26 mouse cellular contexts compared by ENCODE assay signal in the genomic region with DNA sequence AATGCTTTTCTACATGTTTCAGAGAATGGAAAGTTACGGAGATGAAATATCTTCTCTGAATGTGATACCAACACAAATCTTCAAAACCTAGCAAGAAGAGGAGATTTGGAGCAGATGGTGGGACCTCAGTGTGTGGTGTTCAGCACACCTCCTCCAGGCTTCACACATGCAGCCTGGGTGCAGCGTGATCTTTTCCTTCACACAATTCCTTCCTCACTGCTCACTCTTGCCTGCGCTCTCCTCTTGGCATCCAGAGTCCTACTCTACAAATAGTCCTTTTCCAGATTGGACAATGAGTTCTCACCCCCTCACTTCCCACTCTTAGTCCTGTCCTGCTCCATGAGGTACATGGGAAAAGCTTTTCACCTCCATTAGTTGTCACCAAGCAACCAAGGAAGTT. TPM values are rescaled to one million over a fixed set of nuclear protein-coding genes. Genes with fewer than 3 reads are reported as not detected.
DNase-seq lines count a peak whose midpoint lies in the region; ATAC-seq lines count a peak whose summit lies in the region.
"Had no signal": no experiment of that assay in that cellular context is flagged by ENCODE, and none has a peak within 500 bp of the region (broad histone marks: within the 10 kb centered on the region; RNA-seq: fewer than 3 reads in every experiment).

No protein-coding gene starts in this region.

- H3K9ac ChIP-seq in midbrain, embryonic 11.5 days (ENCODE audit: low read length), result no peak overlapping the region
- H3K9ac ChIP-seq: forebrain, embryonic 13.5 days; heart, embryonic 15.5 days; hindbrain, embryonic 14.5 days; limb, embryonic 15.5 days; liver, embryonic 15.5 days; lung, embryonic 15.5 days; neural tube, embryonic 15.5 days; stomach, embryonic 15.5 days had no signal

- H3K4me3 ChIP-seq in midbrain, embryonic 10.5 days, result no peak overlapping the region
- no peak overlapping the region for H3K4me3 ChIP-seq in midbrain, embryonic 11.5 days (ENCODE audit: low read depth, low read length)
- H3K4me3 ChIP-seq: forebrain, embryonic 13.5 days; heart, embryonic 15.5 days; limb, embryonic 15.5 days; liver, embryonic 15.5 days; lung, embryonic 15.5 days; neural tube, embryonic 15.5 days; stomach, embryonic 15.5 days had no signal

- H3K4me1 ChIP-seq in midbrain, embryonic 10.5 days, result peaks cover under 1% of the 10 kb centered on the region; the same call in 1 of the 2 replicates
- H3K4me1 ChIP-seq in midbrain, embryonic 11.5 days (ENCODE audit: control insufficient read depth, insufficient read depth, low read length), result no peaks in the 10 kb centered on the region
- H3K4me1 ChIP-seq: forebrain, embryonic 13.5 days; heart, embryonic 15.5 days; limb, embryonic 15.5 days; liver, embryonic 15.5 days; lung, embryonic 15.5 days; stomach, embryonic 15.5 days had no signal

- WGBS in midbrain, embryonic 10.5 days, result 94% methylated on average over 3 of the region's 3 CpGs
- 91% methylated on average over 3 of the region's 3 CpGs for WGBS in midbrain, embryonic 11.5 days

- H3K27me3 ChIP-seq in midbrain, embryonic 10.5 days (ENCODE audit: low read depth, poor library complexity, severe bottlenecking), result no peaks in the 10 kb centered on the region
- H3K27me3 ChIP-seq in midbrain, embryonic 11.5 days (ENCODE audit: control insufficient read depth, insufficient read depth, low read length), result no peaks in the 10 kb centered on the region
- H3K27me3 ChIP-seq: forebrain, embryonic 13.5 days; heart, embryonic 15.5 days; limb, embryonic 15.5 days; liver, embryonic 15.5 days; lung, embryonic 15.5 days; neural tube, embryonic 15.5 days; stomach, embryonic 15.5 days had no signal

- intact Hi-C loops in left cerebral cortex, postnatal 36 days (cut with DNase I), result no loop called here

- no peaks in the 10 kb centered on the region for H3K36me3 ChIP-seq in midbrain, embryonic 10.5 days
- H3K36me3 ChIP-seq in midbrain, embryonic 11.5 days (ENCODE audit: control insufficient read depth, insufficient read depth, low read length), result no peaks in the 10 kb centered on the region
- H3K36me3 ChIP-seq: heart, embryonic 15.5 days; limb, embryonic 15.5 days; liver, embryonic 15.5 days; lung, embryonic 15.5 days; neural tube, embryonic 15.5 days; stomach, embryonic 15.5 days had no signal

- no peak overlapping the region for H3K27ac ChIP-seq in midbrain, embryonic 10.5 days (replicated peaks)
- H3K27ac ChIP-seq in midbrain, embryonic 11.5 days (ENCODE audit: low read depth, low read length), result no peak overlapping the region
- H3K27ac ChIP-seq: forebrain, embryonic 13.5 days; heart, embryonic 15.5 days; hindbrain, embryonic 14.5 days; kidney, postnatal 0 days; limb, embryonic 15.5 days; liver, embryonic 15.5 days; lung, embryonic 15.5 days; neural tube, embryonic 15.5 days; stomach, embryonic 15.5 days had no signal

- peaks cover 5% of the 10 kb centered on the region for H3K9me3 ChIP-seq in midbrain, embryonic 10.5 days (replicated peaks)
- H3K9me3 ChIP-seq in midbrain, embryonic 11.5 days (ENCODE audit: control insufficient read depth, low read length), result no peaks in the 10 kb centered on the region
- H3K9me3 ChIP-seq: forebrain, embryonic 13.5 days; heart, embryonic 15.5 days; limb, embryonic 15.5 days; liver, embryonic 15.5 days; lung, embryonic 15.5 days; neural tube, embryonic 15.5 days; stomach, embryonic 15.5 days had no signal

- no peak overlapping the region for H3K4me2 ChIP-seq in midbrain, embryonic 11.5 days
- H3K4me2 ChIP-seq: forebrain, embryonic 13.5 days; heart, embryonic 15.5 days; hindbrain, embryonic 14.5 days; limb, embryonic 15.5 days; liver, embryonic 15.5 days; lung, embryonic 15.5 days; neural tube, embryonic 15.5 days; stomach, embryonic 15.5 days had no signal

- peak; percentile 100 for ATAC-seq in frontal cortex, adult (ENCODE audit: low TSS enrichment)
- no peak for ATAC-seq in midbrain, embryonic 11.5 days (ENCODE audit: low FRiP score)
- ATAC-seq: forebrain, embryonic 13.5 days; inflammation-experienced regulatory T-cells, adult 6 months had no signal

- no peak for DNase-seq in frontal cortex, postnatal 10 days (ENCODE audit: low spot score in 2 of 2)
- peak; percentile 53 to 55 for DNase-seq in right cerebral cortex, adult 2 months (ENCODE audit: low spot score in 2 of 2)
- no peak for DNase-seq in right cerebral cortex, postnatal 10 days (ENCODE audit: low spot score in 2 of 2)
- peak; percentile 58 to 71 for DNase-seq in left cerebral cortex, postnatal 36 days (ENCODE audit: low spot score in 2 of 2)
- no peak for DNase-seq in midbrain, embryonic 10.5 days (ENCODE audit: low spot score)
- DNase-seq in midbrain, embryonic 11.5 days (ENCODE audit: low spot score, missing footprints), result no peak
- no peak for DNase-seq in adrenal gland, adult 18-20 months (ENCODE audit: low spot score in 2 of 2)
- DNase-seq: adrenal gland, postnatal 25 days; cerebellum, adult 9-10 months; heart, postnatal 4 days; kidney, adult 2 months; layer of hippocampus, postnatal 36 days; lung, postnatal 4 days; thymus, adult 2 months had no signal

RNA-seq across cellular contexts. Expression of a gene that starts 43.2 kb away (rescaled TPM):
- total RNA-seq in left cerebral cortex, postnatal 36 days (2021), result 100 to 1,000 TPM; 301 to 336 TPM
- 0.92 and 1.1 TPM in 2 replicates for polyA plus RNA-seq in midbrain, embryonic 10.5 days (2016; fragmentation: Nextera tagmentation; extraction: Ambion mirVana)
- polyA plus RNA-seq in midbrain, embryonic 11.5 days (2014; fragmentation: Nextera tagmentation; extraction: Ambion mirVana), result 0.87 and 0.99 TPM in 2 replicates
- 10 to 100 TPM; 16.7 to 20.7 TPM for total RNA-seq in adrenal gland, adult 18-20 months (2021)
- total RNA-seq: megakaryocyte-erythroid progenitor cell, adult 5-6 weeks had no signal
- polyA plus RNA-seq: kidney, postnatal 0 days; liver, embryonic 15.5 days had no signal

Comparison
In these comparisons a context has a peak if more than half of its experiments do, and no peak if none do; other contexts are left out.
1. DNase-seq: peak in right cerebral cortex, adult 2 months (2 of 2) and left cerebral cortex, postnatal 36 days (2 of 2); none in frontal cortex, postnatal 10 days (0 of 2), right cerebral cortex, postnatal 10 days (0 of 2), midbrain, embryonic 10.5 days (single experiment), midbrain, embryonic 11.5 days (single experiment) and adrenal gland, adult 18-20 months (0 of 2).
2. RNA of a gene that starts 43.2 kb away (total RNA-seq): 301 to 336 TPM in left cerebral cortex, postnatal 36 days; 16.7 to 20.7 TPM in adrenal gland, adult 18-20 months; every median in the first group is over 10 times any median in the second.